Mouse (Mus musculus) B cell, adult 67 days (primary cell): ENCODE results near the gene Tmem125. TPM values are rescaled to one million over a fixed set of nuclear protein-coding genes. Genes with fewer than 3 reads are reported as not detected.

Source experiments
- total RNA-seq, 2 experiments: library from RNA; stranded (reverse); gene quantifications; 4 replicates each; pipeline ENCODE4 v1.2.4; 2023

The Tmem125 gene
- total RNA-seq: not detected

GRCm38 (mm10) chr4:118543592-118544260, at the start of gene Tmem125:
Gene Tmem125, minus strand, starts transcription at chr4:118544044.

GRCm38 (mm10) chr4:118526408-118527334, 17.2 kb downstream of the Tmem125 start, which contains the start of gene 2610528J11Rik:
Gene 2610528J11Rik, plus strand, starts transcription at chr4:118526999.

Other genes with a start within 250 kb of the Tmem125 start
- gene Szt2, start 134.8 kb downstream of the Tmem125 start, total RNA-seq: 10 to 100 TPM; 89.8 to 96.3 TPM
- gene Med8, start 134.7 kb downstream of the Tmem125 start, total RNA-seq: 10 to 100 TPM; 60.8 to 78.1 TPM
- gene Elovl1, start 116.0 kb downstream of the Tmem125 start, total RNA-seq: 10 to 100 TPM; 57.7 to 65.9 TPM
- 1 to 10 TPM; 3.4 to 3.9 TPM for gene Cdc20, start 106.7 kb downstream of the Tmem125 start, total RNA-seq
- gene Mpl, start 86.5 kb downstream of the Tmem125 start, total RNA-seq: under 1 TPM in 1 of 2 experiments, not detected in 1; 0.26 TPM
- under 1 TPM in 1 of 2 experiments, not detected in 1; 0.23 TPM for gene Tie1, start 54.0 kb downstream of the Tmem125 start, total RNA-seq
- gene 2610528J11Rik, start 17.0 kb downstream of the Tmem125 start, total RNA-seq: not detected
- gene Cfap57, start 76.7 kb upstream of the Tmem125 start, total RNA-seq: not detected
- 10 to 100 TPM; 62.6 to 70.9 TPM for gene Ebna1bp2, start 76.8 kb upstream of the Tmem125 start, total RNA-seq
- gene Olfr62, start 114.9 kb upstream of the Tmem125 start, total RNA-seq: not detected
- gene Olfr1342, start 148.7 kb upstream of the Tmem125 start, total RNA-seq: not detected
- not detected for gene Olfr1341, start 159.5 kb upstream of the Tmem125 start, total RNA-seq
- not detected for gene Olfr1340, start 176.1 kb upstream of the Tmem125 start, total RNA-seq
- gene Olfr1339, start 188.1 kb upstream of the Tmem125 start, total RNA-seq: not detected
- gene Olfr1338, start 214.7 kb upstream of the Tmem125 start, total RNA-seq: not detected
- gene Olfr1337, start 238.5 kb upstream of the Tmem125 start, total RNA-seq: not detected